ENCODE assay signal across 16 mouse cellular contexts in the genomic region with DNA sequence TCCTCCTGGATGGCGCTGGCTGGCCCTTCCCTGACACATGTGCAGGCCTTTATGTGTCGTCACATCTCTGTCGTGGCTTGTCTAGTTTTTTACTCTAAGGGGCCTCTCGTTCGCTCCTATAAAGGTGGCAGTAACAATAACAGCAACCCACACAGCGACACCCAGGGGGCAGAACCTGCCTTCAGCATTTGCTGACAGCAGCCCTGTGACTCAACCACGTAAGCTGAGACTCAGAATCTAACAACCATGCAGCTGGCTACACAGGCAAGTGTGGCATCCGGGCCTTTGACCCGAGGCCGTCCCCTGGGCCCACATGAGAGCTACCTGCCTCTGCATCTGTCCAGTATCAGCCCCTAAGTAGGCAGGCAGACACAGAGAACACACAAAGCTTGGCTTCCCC. TPM values are rescaled to one million over a fixed set of nuclear protein-coding genes. Genes with fewer than 3 reads are reported as not detected.
DNase-seq lines count a peak whose midpoint lies in the region; ATAC-seq and TF ChIP-seq lines count a peak whose summit lies in the region.
"Had no signal": no experiment of that assay in that cellular context is flagged by ENCODE, and none has a peak within 500 bp of the region (broad histone marks: within the 10 kb centered on the region; RNA-seq: fewer than 3 reads in every experiment).

No protein-coding gene starts in this region.

- H3K27ac ChIP-seq in heart, embryonic 10.5 days: peak overlapping the region; percentile 53
- H3K27ac ChIP-seq in lung, postnatal 0 days (ENCODE audit: low read length): no peak overlapping the region
- peak overlapping the region; percentile 9; the same call in 1 of the 2 replicates for H3K27ac ChIP-seq in intestine, embryonic 14.5 days (ENCODE audit: low read depth)
- H3K27ac ChIP-seq in stomach, embryonic 16.5 days (ENCODE audit: low read length): peak overlapping the region; percentile 82
- H3K27ac ChIP-seq in forebrain, embryonic 14.5 days (ENCODE audit: low read depth, low read length): no peak overlapping the region
- H3K27ac ChIP-seq: hindbrain, postnatal 0 days; kidney, postnatal 0 days; midbrain, embryonic 12.5 days had no signal

- H3K4me1 ChIP-seq in heart, embryonic 10.5 days: peaks cover 65% of the 10 kb centered on the region
- no peaks in the 10 kb centered on the region; the same call in 1 of the 2 replicates for H3K4me1 ChIP-seq in lung, postnatal 0 days (ENCODE audit: insufficient read depth, low read depth, low read length)
- H3K4me1 ChIP-seq in intestine, embryonic 14.5 days (replicated peaks; ENCODE audit: control insufficient read depth, insufficient read depth, low read length): peaks cover 20% of the 10 kb centered on the region; the same call in 1 of the 2 replicates
- peaks cover 17% of the 10 kb centered on the region for H3K4me1 ChIP-seq in stomach, embryonic 16.5 days (ENCODE audit: control insufficient read depth, insufficient read depth, low read length)
- H3K4me1 ChIP-seq in forebrain, embryonic 14.5 days (ENCODE audit: control insufficient read depth, insufficient read depth, low read length): no peaks in the 10 kb centered on the region
- H3K4me1 ChIP-seq: midbrain, embryonic 12.5 days had no signal

- intact Hi-C loops in heart, postnatal 14 days (cut with DNase I): no loop called here

- no peak overlapping the region for H3K9ac ChIP-seq in lung, postnatal 0 days (replicated peaks; ENCODE audit: low read depth)
- H3K9ac ChIP-seq in intestine, embryonic 14.5 days (ENCODE audit: low read length): no peak overlapping the region
- H3K9ac ChIP-seq in stomach, embryonic 16.5 days (ENCODE audit: low read length): 0 out of 2 replicates have a peak overlapping the region, but pooled peaks have one; percentile 29
- no peak overlapping the region for H3K9ac ChIP-seq in forebrain, embryonic 14.5 days (ENCODE audit: low read length)
- H3K9ac ChIP-seq: midbrain, embryonic 12.5 days had no signal

- 74% methylated on average over 10 of the region's 10 CpGs for WGBS in heart, embryonic 10.5 days
- 87% methylated on average over 10 of the region's 10 CpGs for WGBS in lung, postnatal 0 days
- WGBS in intestine, embryonic 14.5 days: 71% methylated on average over 10 of the region's 10 CpGs
- 71% methylated on average over 10 of the region's 10 CpGs for WGBS in stomach, embryonic 16.5 days
- WGBS in forebrain, embryonic 14.5 days: 84% methylated on average over 10 of the region's 10 CpGs

- H3K36me3 ChIP-seq in heart, embryonic 10.5 days: peaks cover 68% of the 10 kb centered on the region
- no peaks in the 10 kb centered on the region for H3K36me3 ChIP-seq in lung, postnatal 0 days (ENCODE audit: insufficient read depth, low read length)
- H3K36me3 ChIP-seq in intestine, embryonic 14.5 days (ENCODE audit: control insufficient read depth, insufficient read depth, low read length): peaks cover 47% of the 10 kb centered on the region
- H3K36me3 ChIP-seq in stomach, embryonic 16.5 days (ENCODE audit: control insufficient read depth, insufficient read depth, low read length): 0 out of 2 replicates have a peak, but pooled peaks cover 6% of the 10 kb centered on the region
- peaks cover 32% of the 10 kb centered on the region for H3K36me3 ChIP-seq in forebrain, embryonic 14.5 days (ENCODE audit: control insufficient read depth, insufficient read depth, low read length)

- no peak overlapping the region for H3K4me3 ChIP-seq in heart, embryonic 10.5 days
- H3K4me3 ChIP-seq in lung, postnatal 0 days (ENCODE audit: low read depth, low read length): no peak overlapping the region
- H3K4me3 ChIP-seq in intestine, embryonic 14.5 days (ENCODE audit: low read depth, low read length): no peak overlapping the region
- no peak overlapping the region for H3K4me3 ChIP-seq in stomach, embryonic 16.5 days (replicated peaks; ENCODE audit: low read length)
- no peak overlapping the region for H3K4me3 ChIP-seq in forebrain, embryonic 14.5 days (ENCODE audit: low read depth, low read length)
- H3K4me3 ChIP-seq: midbrain, embryonic 12.5 days had no signal

- DNase-seq in heart, embryonic 10.5 days (ENCODE audit: low spot score): no peak
- DNase-seq in heart, postnatal 14 days: no peak
- DNase-seq in lung, postnatal 0 days (ENCODE audit: low spot score): no peak
- DNase-seq in lung, postnatal 36 days: no peak
- no peak for DNase-seq in intestine, embryonic 14.5 days (ENCODE audit: low spot score)
- no peak for DNase-seq in forebrain, embryonic 14.5 days (ENCODE audit: low spot score)
- DNase-seq in spleen, adult 12 weeks (ENCODE audit: low spot score): no peak
- DNase-seq: B cell, adult 2 months; cerebellum, adult 18-20 months; heart, adult 11 months; heart, postnatal 10 days; lung, adult 2 months had no signal

- no peak for ATAC-seq in lung, postnatal 0 days
- ATAC-seq in intestine, embryonic 14.5 days (replicated peaks; ENCODE audit: low FRiP score, low TSS enrichment, low read depth): 0 out of 2 replicates have a peak, but pooled peaks have one; percentile 21
- ATAC-seq in stomach, embryonic 16.5 days (ENCODE audit: insufficient read depth, low FRiP score): no peak
- ATAC-seq in forebrain, embryonic 14.5 days: no peak
- ATAC-seq: hindbrain, postnatal 0 days had no signal

- no peaks in the 10 kb centered on the region for H3K9me3 ChIP-seq in heart, embryonic 10.5 days
- H3K9me3 ChIP-seq in lung, postnatal 0 days (ENCODE audit: low read length): no peaks in the 10 kb centered on the region
- no peaks in the 10 kb centered on the region for H3K9me3 ChIP-seq in intestine, embryonic 14.5 days (ENCODE audit: control insufficient read depth, low read length)
- no peaks in the 10 kb centered on the region for H3K9me3 ChIP-seq in stomach, embryonic 16.5 days (replicated peaks; ENCODE audit: control insufficient read depth, low read length)
- H3K9me3 ChIP-seq in forebrain, embryonic 14.5 days (replicated peaks; ENCODE audit: control insufficient read depth, low read length): no peaks in the 10 kb centered on the region
- H3K9me3 ChIP-seq: midbrain, embryonic 12.5 days had no signal

- no peaks in the 10 kb centered on the region for H3K27me3 ChIP-seq in heart, embryonic 10.5 days (ENCODE audit: insufficient read depth, poor library complexity, severe bottlenecking)
- H3K27me3 ChIP-seq in lung, postnatal 0 days (replicated peaks; ENCODE audit: insufficient read depth, low read length): no peaks in the 10 kb centered on the region
- H3K27me3 ChIP-seq in intestine, embryonic 14.5 days (replicated peaks; ENCODE audit: control insufficient read depth, insufficient read depth, low read length): no peaks in the 10 kb centered on the region
- no peaks in the 10 kb centered on the region for H3K27me3 ChIP-seq in stomach, embryonic 16.5 days (ENCODE audit: control insufficient read depth, insufficient read depth, low read length)
- H3K27me3 ChIP-seq in forebrain, embryonic 14.5 days (replicated peaks; ENCODE audit: control insufficient read depth, insufficient read depth, low read length): no peaks in the 10 kb centered on the region
- H3K27me3 ChIP-seq: midbrain, embryonic 12.5 days had no signal

- no peak overlapping the region for H3K4me2 ChIP-seq in lung, postnatal 0 days (replicated peaks; ENCODE audit: low read depth, low read length)
- H3K4me2 ChIP-seq in intestine, embryonic 14.5 days (ENCODE audit: low read length): no peak overlapping the region
- no peak overlapping the region for H3K4me2 ChIP-seq in stomach, embryonic 16.5 days (ENCODE audit: low read depth, low read length)
- no peak overlapping the region for H3K4me2 ChIP-seq in forebrain, embryonic 14.5 days (ENCODE audit: low read length)
- H3K4me2 ChIP-seq: midbrain, embryonic 12.5 days had no signal

- TF ChIP-seq EP300 in lung, postnatal 0 days (IDR thresholded peaks at IDR 0.05): no peak

- peak; percentile 18; the same call in 1 of the 2 replicates for TF ChIP-seq CTCF in lung, postnatal 0 days (IDR thresholded peaks at IDR 0.05)

RNA-seq across cellular contexts. Expression of a gene that starts 18.5 kb away (rescaled TPM):
- 193 and 211 TPM in 2 replicates for polyA plus RNA-seq in heart, embryonic 10.5 days (2016; fragmentation: Nextera tagmentation; extraction: Ambion mirVana)
- 100 to 1,000 TPM in 1 of 2 experiments, 10 to 100 TPM in 1; 93.8 to 105 TPM for total RNA-seq in heart, postnatal 14 days (2021)
- polyA plus RNA-seq in lung, postnatal 0 days (2015; fragmentation: Nextera tagmentation; extraction: Ambion mirVana): 109 and 112 TPM in 2 replicates
- polyA plus RNA-seq in intestine, embryonic 14.5 days (2014; fragmentation: Nextera tagmentation; extraction: Ambion mirVana): 185 and 189 TPM in 2 replicates
- polyA plus RNA-seq in stomach, embryonic 16.5 days (2015; fragmentation: Nextera tagmentation; extraction: Ambion mirVana): 157 and 160 TPM in 2 replicates
- polyA plus RNA-seq in forebrain, embryonic 14.5 days (2014; fragmentation: Nextera tagmentation; extraction: Ambion mirVana): 155 and 158 TPM in 2 replicates

Comparison
In these comparisons a context has a peak if more than half of its experiments do, and no peak if none do; other contexts are left out.
1. H3K27ac ChIP-seq: peak in heart, embryonic 10.5 days (single experiment), intestine, embryonic 14.5 days (single experiment) and stomach, embryonic 16.5 days (single experiment); none in lung, postnatal 0 days (single experiment) and forebrain, embryonic 14.5 days (single experiment).